Mouse (Mus musculus): ENCODE data around the gene Gpr37l1.
"Not testable (repeated sequence)": the region's sequence is repeated elsewhere in the genome, so short reads cannot be mapped to it uniquely, and the experiment has no call there.

The Gpr37l1 gene

GRCm38 (mm10) chr1:135167435-135167834 lies at the start of gene Gpr37l1:
TSS of gene Gpr37l1 (minus strand) at chr1:135167681.
- DNase-seq (ENCODE audit: low spot score in 2 of 2) = no peak

DNA sequence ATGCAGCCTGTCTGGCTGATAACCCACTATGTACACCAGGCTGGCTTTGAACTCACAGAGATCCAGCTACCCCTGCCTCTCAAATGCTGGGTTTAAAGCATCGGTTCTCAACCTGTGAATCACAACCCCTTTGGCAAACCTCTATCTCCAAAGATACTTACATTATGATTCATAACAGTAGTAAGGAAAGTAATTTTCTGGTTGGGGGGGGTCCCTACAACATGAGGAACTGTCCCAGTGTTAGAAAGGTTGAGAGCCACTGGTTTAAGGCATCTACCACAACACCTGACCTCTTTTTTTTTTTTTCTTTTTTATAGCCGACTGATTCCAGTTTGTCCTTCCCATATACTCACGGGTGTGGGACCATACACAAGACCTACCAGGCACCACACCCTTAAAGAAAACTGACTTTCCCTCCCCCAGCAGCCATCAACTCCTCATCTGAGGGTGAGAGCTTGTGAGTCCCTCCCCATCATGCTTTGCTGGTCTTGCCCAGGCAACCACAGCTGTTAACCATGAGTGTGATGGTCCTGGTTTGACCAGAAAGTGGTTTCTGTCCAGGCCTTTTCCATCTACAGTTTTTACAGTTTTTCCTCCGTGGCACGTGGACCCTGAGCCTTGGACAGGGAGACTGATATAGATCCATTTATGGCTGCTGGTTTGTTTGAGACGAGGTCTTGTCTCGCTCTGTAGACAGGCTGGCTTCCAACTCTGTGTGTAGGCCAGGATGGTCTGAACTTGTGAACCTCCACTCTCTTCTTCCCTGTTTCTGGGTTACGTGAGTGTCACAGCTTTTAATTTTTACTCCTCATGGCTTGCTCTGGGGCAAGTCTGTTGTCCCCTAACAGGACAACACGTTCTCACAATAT lies 46.5 kb upstream of the Gpr37l1 start:
- DNase-seq (ENCODE audit: low spot score in 2 of 2) = no peak

GRCm38 (mm10) chr1:135210421-135210820 lies 42.9 kb upstream of the Gpr37l1 start:
- no peak for DNase-seq (ENCODE audit: low spot score in 2 of 2)

GRCm38 (mm10) chr1:135208716-135209115 lies 41.2 kb upstream of the Gpr37l1 start:
- no peak for DNase-seq (ENCODE audit: low spot score in 2 of 2)

DNA sequence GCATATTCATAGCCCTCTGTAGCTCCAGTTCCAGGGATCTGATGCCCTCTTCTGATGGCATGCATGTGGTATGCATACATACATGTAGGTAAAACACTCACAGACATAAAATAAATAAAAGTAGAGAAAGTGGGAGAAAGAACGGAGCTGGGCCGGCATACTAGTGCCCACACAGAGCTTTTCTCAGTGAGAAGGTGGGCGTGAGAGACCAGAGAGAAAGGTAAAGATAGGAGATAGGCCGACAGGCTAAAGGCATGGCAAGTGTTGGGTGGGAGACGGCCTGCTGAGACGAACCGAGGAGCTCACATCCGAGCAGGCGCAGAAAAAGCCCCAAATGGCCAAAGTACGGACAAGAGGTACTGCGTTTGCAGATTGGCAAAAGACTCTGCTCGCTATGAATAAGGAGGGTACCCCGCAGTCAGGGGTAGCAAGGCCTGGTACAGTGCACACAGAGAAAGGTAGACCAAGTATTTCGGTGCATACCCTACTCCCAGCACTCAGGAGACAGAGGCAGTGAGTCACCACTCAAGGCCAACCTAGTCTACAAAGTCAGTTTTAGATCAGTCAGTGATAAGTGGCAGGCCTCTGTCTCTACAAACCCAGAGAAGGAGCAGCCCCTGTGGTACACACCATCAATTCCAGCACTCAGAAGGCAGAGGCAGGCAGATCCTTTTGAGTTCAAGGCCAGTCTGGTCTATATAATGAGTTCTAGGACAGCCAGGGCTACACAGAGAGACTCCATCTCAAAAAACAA lies 39.3 kb upstream of the Gpr37l1 start:
- no peak for DNase-seq (ENCODE audit: low spot score in 2 of 2)

GRCm38 (mm10) chr1:135205257-135205656 lies 37.8 kb upstream of the Gpr37l1 start:
- DNase-seq (ENCODE audit: low spot score in 2 of 2) = no peak

DNA sequence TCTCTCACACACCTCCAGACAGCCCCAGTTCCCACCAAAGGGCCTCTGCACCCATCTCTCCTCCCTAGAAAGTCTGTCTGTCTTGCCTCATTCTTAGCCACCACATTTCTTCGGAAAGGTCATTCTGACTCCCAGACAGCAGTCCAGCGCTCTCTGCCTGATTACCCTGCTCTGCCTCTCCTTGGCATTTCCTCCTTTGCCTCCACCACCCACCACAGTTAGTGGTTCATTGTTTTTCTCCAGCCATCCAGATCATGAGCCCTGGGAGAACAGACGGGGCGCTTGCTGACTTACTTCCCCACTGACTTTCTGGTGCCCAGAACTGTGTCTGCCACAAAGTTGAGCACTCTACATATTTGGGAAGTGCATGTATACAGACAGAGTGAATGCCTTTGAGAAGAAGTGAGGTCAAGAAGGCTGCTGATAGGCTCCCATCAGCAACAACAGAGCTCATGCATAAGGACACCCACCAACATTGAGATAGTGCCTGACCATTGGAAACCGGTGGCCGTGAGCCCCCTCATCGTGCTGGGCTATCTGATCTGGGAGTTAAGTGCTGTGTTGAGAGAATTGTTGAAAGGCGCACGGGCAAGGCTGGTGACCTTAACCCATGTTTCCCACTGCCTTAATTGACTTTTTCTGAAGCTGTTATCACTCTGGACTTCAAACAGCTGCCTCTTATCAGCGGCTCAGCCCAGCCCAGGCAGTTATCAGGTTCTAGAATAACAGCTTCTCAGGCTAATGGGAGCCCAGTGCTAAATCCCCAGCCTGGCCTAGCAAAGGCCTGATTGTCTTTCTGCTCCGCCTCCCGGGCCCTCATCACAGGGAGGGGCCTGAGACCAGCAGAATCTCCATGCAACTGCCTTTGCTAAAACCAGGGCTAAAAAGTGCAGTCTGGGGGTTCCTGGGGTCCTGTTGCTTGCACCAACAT lies 37.0 kb upstream of the Gpr37l1 start:
- no peak for DNase-seq (ENCODE audit: low spot score in 2 of 2)

- no peak for DNase-seq (ENCODE audit: low spot score in 2 of 2)
Observed at GRCm38 (mm10) chr1:135200400-135200799, 32.9 kb upstream of the Gpr37l1 start.

DNA sequence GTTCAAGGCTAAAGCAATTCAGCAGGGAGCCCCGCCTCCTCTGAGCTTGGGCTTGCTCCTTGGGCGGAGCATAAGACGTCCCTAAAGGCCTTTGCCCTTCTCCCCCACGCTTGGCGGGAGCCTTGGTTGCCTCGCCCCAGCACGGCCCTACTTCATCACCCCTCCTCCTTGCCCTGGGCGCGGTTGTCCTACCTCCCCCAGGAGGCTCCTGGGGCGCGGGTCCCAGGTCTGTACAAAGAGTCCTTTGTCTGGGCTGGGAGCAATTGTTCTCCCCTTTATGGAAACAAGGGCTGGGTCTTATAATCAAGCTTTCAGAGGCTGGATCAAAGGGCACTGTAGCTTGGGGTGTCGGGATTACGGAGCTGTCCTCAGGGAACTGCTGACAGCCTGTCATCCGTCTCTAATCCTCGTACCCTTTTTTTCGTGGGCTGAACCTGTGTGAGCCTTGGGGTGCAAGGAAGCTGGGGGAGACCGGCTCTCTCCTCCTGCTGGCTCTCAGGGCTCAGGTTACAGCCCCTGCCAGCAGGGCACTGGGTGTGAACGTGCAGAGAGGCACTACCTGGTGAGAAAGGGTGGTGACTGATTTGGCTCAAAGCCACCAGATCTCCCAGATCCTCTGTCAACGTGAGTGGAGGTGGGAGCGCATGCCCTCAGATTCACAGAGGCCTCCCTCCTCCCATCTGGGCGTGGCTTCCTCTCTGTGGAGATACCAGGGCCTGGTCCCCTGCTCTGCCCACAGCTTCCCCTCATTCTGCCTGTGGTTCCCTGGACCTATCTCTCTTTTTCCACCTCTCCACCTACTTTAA lies 31.7 kb upstream of the Gpr37l1 start:
- no peak for DNase-seq (ENCODE audit: low spot score in 2 of 2)

DNA sequence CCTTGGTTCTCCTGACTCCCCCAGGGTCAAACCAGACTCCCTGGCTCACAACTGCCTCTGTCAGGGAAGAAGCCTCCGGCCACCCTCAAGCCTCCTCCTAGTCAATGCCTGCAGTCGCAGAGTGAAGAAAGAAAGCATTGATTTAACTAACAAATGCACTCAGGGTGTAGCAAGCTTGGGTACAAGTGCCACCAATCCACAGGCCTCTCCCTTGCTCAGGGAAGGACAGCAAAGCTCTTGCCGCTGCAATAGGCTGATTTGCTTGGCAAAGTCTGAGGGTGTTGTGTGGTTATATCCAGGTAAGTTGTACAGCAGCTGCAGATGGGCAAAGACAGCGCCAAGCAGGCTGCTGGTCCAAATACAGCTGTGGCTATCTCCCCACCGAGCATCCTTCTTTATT lies 30.9 kb upstream of the Gpr37l1 start:
- DNase-seq (ENCODE audit: low spot score in 2 of 2) = no peak

- no peak for DNase-seq (ENCODE audit: low spot score in 2 of 2)
Observed at GRCm38 (mm10) chr1:135195907-135196440, 28.5 kb upstream of the Gpr37l1 start.

DNA sequence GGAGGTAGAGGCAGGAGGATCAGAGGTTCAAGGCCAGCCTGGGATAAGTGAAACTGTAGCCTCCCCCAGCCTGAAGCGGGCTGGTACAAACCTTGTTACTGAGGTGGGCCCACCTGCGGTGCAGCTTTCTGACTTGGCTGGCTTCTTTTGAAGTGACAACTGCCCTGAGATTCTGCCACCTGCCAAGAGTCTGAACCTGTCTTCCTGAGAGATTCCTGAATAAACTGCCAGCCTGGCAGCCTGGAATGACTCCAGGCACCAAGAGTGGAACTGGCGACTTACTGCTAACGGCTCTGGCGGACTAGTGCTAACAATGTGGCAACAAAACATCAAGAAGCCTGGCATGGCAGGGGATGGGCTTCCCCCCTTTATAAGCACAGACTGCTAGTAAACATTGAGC lies 26.9 kb upstream of the Gpr37l1 start:
- not testable (repeated sequence) for DNase-seq (ENCODE audit: low spot score in 2 of 2)

- no peak for DNase-seq (ENCODE audit: low spot score in 2 of 2)
Observed at GRCm38 (mm10) chr1:135189186-135189585, 21.7 kb upstream of the Gpr37l1 start.

- no peak for DNase-seq (ENCODE audit: low spot score in 2 of 2)
Observed at GRCm38 (mm10) chr1:135188197-135188596, 20.7 kb upstream of the Gpr37l1 start.

DNA sequence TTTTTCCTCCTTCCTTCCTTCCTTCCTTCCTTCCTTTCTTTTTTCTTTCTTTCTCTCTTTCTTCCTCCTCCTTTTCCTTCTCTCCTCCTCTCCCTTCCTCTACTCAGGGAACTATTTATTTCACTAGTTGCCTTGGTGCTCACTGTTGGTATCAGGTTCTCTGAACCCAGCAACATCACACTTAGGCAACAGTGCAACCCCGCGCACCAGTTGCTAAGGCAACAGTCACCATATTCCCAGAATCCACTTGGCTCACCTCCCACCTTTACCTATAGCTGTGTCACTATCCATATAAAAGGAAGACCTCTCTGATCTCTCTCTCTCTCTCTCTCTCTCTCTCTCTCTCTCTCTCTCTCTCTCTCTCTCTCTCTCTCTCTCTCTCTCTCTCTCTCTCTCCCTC lies 19.5 kb upstream of the Gpr37l1 start:
- DNase-seq (ENCODE audit: low spot score in 2 of 2) = not testable (repeated sequence)

GRCm38 (mm10) chr1:135186427-135186826 lies 18.9 kb upstream of the Gpr37l1 start:
- DNase-seq (ENCODE audit: low spot score in 2 of 2) = no peak

GRCm38 (mm10) chr1:135185936-135186335 lies 18.5 kb upstream of the Gpr37l1 start:
- no peak for DNase-seq (ENCODE audit: low spot score in 2 of 2)

DNA sequence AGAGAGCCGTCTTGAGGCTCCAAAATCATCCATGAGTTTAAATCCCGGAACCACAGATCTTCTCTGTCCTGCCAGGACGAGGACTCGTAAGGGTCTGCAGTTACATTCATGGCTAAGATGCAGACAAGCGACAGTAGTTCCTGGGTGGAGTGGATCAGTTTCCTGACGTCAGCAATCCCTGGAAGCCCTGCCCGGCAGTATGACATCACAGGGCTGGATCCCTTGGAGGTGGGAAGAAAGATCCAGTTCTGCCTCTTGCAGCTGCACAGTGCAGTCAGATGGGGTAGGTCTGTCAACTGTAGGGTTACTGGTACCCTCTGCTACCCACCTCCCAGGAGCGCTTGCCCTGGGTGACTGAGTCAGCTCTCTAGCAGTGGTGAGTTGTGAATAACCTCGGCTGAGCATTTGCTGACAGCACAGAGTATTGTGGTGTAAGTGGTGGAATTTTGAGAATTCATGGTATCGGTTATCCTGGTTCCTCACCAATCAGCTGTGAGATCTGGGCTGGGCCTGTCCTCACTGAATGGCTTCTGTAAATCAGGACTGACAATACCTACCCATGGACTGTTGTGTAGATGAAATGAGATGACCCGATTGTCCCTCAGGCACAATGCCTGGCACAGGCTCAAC lies 16.6 kb upstream of the Gpr37l1 start:
- DNase-seq (ENCODE audit: low spot score in 2 of 2) = no peak

- no peak for DNase-seq (ENCODE audit: low spot score in 2 of 2)
Observed at GRCm38 (mm10) chr1:135183448-135183847, 16.0 kb upstream of the Gpr37l1 start.

DNA sequence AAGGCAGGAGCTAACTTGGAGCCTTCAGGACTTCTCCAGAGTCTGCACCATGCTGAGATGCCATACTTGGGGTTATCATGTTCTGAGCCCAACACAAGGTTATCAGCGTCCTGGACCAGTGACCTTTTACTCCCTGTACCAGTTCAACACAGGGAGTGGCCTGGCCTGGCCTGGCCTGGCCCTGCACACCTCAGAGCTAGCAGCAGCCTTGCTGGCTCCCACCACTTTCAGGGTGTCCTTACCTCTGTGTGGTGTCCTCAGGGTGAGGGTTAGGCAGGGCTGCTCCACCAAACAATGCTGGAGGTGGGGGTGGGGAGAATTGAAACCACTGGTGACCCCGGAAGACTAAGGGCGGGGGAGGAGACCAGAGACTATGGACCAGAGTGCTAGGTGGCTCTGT lies 15.5 kb upstream of the Gpr37l1 start:
- no peak for DNase-seq (ENCODE audit: low spot score in 2 of 2)

All from frontal cortex, postnatal 36 days (tissue).